Mouse (Mus musculus) embryonic facial prominence, embryonic 15.5 days (tissue): Measurements from ENCODE around the gene Suco. TPM values are rescaled to one million over a fixed set of nuclear protein-coding genes. Genes with fewer than 3 reads are reported as not detected.

ENCODE experiments used
- ATAC-seq: fragments of 200-750 bp; cut with Nextera tagmentation; 2 replicates; pipeline ENCODE4 v1.8.0; 2017; ENCODE audit warnings: low read depth, moderate TSS enrichment; ENCODE audit not compliant: insufficient number of reproducible peaks, low FRiP score, low TSS enrichment
- H3K27ac ChIP-seq: fragments of 300-500 bp; sonication (generic); replicated peaks from 2 replicates; pipeline ENCODE4 v1.5.1; 2015; ENCODE audit warnings: mild to moderate bottlenecking, inconsistent platforms
- H3K27me3 ChIP-seq: fragments of 300-500 bp; sonication (generic); 2 replicates; pipeline ENCODE4 v1.6.1; 2015; ENCODE audit warnings: inconsistent platforms
- H3K36me3 ChIP-seq: fragments of 300-500 bp; sonication (generic); 2 replicates; pipeline ENCODE4 v1.6.1; 2015; ENCODE audit warnings: mild to moderate bottlenecking, inconsistent platforms
- H3K4me1 ChIP-seq: fragments of 300-500 bp; sonication (generic); 2 replicates; pipeline ENCODE4 v1.6.1; 2015; ENCODE audit warnings: inconsistent platforms
- H3K4me2 ChIP-seq: fragments of 300-500 bp; sonication (generic); replicated peaks from 2 replicates; pipeline ENCODE4 v1.6.1; 2015; ENCODE audit warnings: mild to moderate bottlenecking, inconsistent platforms
- H3K4me3 ChIP-seq: fragments of 300-500 bp; sonication (generic); replicated peaks from 2 replicates; pipeline ENCODE4 v1.5.1; 2015; ENCODE audit warnings: mild to moderate bottlenecking, inconsistent platforms
- H3K9ac ChIP-seq: fragments of 300-500 bp; sonication (generic); 2 replicates; pipeline ENCODE4 v1.6.1; 2015; ENCODE audit warnings: inconsistent platforms
- H3K9me3 ChIP-seq: fragments of 300-500 bp; sonication (generic); replicated peaks from 2 replicates; pipeline ENCODE4 v1.6.1; 2016; ENCODE audit warnings: inconsistent platforms
- whole genome bisulfite sequencing: fragments of 180-500 bp; shearing (Covaris S2); methylation state at CpG from one replicate; pipeline ENCODE4 v1.1.7; 2015; 5-methylcytosine and 5-hydroxymethylcytosine counted together
- polyA plus RNA-seq: library from polyadenylated mRNA; unstranded; fragments of >200 nt; fragmentation: Nextera tagmentation; extraction: Ambion mirVana; gene quantifications from 2 replicates; pipeline ENCODE4 v1.2.1, GENCODE M21; 2015

Gene Suco
- polyA plus RNA-seq, 1 experiment from 2014 or later: 18.0 TPM

GRCm38 (mm10) chr1:161808980-161809379 is 67.5 kb downstream of the Suco start:
- no peaks in the 10 kb centered on the region for H3K27me3 ChIP-seq
- H3K27ac ChIP-seq: no peak overlapping the region
- H3K9me3 ChIP-seq: no peaks in the 10 kb centered on the region
- no peaks in the 10 kb centered on the region for H3K4me1 ChIP-seq
- no peak for ATAC-seq
- no peak overlapping the region for H3K9ac ChIP-seq
- 75% methylated on average over 6 of the region's 6 CpGs for WGBS
- no peak overlapping the region for H3K4me2 ChIP-seq
- no peaks in the 10 kb centered on the region for H3K36me3 ChIP-seq
- H3K4me3 ChIP-seq: no peak overlapping the region

DNA sequence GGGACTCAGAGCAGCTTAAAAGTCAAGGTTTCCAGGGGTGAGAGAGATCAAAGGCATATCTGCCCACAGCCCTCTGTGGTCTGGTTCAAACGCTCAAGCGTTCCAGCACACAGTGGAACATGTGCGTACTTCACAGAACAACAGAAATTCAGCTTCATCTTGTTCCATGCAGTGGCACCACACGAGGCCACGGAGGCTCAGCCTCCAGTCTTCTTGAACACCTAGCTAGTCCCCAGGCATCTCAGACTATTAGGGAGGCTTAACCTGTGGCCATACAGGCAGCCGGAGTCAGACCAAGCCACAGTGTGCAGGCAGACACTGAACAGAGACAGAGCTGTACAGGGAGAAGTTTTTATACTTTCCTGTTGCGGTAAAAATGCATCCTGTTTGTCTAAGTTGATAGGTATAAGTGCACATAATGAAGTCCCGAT is 71.9 kb downstream of the Suco start:
- Histone ChIP-seq H3K4me2 (no peak overlapping the region), H3K9me3 (no peaks in the 10 kb centered on the region), H3K36me3 (no peaks in the 10 kb centered on the region), H3K27ac (no peak overlapping the region), H3K4me3 (no peak overlapping the region), H3K4me1 (no peaks in the 10 kb centered on the region), H3K27me3 (no peaks in the 10 kb centered on the region), H3K9ac (no peak overlapping the region)
- ATAC-seq: no peak
- WGBS: 62% methylated on average over 8 of the region's 8 CpGs

DNA sequence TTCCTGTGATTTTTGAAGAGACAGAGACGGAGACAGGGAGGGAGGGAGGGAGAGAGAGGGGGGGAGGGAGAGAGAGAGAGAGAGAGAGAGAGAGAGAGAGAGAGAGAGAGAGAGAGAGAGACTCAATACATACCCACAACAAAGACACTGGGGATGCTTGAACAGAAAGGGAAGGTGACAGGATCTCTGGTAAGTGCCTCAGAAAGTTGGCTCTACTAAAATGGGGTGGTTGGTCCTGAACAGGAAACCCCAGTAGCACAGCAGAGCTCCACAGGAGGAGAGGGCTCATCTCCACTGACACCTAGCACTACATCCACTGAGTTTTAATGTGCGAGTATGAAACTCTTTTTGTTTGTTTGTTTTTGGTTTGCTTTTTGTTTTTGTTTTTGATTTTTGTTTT is 75.2 kb downstream of the Suco start:
- no peak overlapping the region for H3K4me2 ChIP-seq
- no peak overlapping the region for H3K4me3 ChIP-seq
- H3K9ac ChIP-seq: no peak overlapping the region
- no peak overlapping the region for H3K27ac ChIP-seq
- 87% methylated on average over 2 of the region's 2 CpGs for WGBS
- H3K36me3 ChIP-seq: no peaks in the 10 kb centered on the region
- ATAC-seq: no peak
- no peaks in the 10 kb centered on the region for H3K27me3 ChIP-seq
- H3K4me1 ChIP-seq: no peaks in the 10 kb centered on the region
- H3K9me3 ChIP-seq: no peaks in the 10 kb centered on the region

GRCm38 (mm10) chr1:161800256-161800655 is 76.2 kb downstream of the Suco start:
- no peak overlapping the region for H3K9ac ChIP-seq
- no peak for ATAC-seq
- no peaks in the 10 kb centered on the region for H3K36me3 ChIP-seq
- H3K4me1 ChIP-seq: no peaks in the 10 kb centered on the region
- no peak overlapping the region for H3K4me2 ChIP-seq
- H3K9me3 ChIP-seq: no peaks in the 10 kb centered on the region
- H3K4me3 ChIP-seq: no peak overlapping the region
- H3K27ac ChIP-seq: no peak overlapping the region
- no peaks in the 10 kb centered on the region for H3K27me3 ChIP-seq

- Histone ChIP-seq H3K9me3 (no peaks in the 10 kb centered on the region), H3K4me3 (no peak overlapping the region), H3K27ac (no peak overlapping the region), H3K4me2 (no peak overlapping the region), H3K9ac (no peak overlapping the region), H3K4me1 (no peaks in the 10 kb centered on the region), H3K27me3 (no peaks in the 10 kb centered on the region), H3K36me3 (no peaks in the 10 kb centered on the region)
- no peak for ATAC-seq
Observed at GRCm38 (mm10) chr1:161799791-161800190, 76.7 kb downstream of the Suco start.

- Histone ChIP-seq H3K9ac (no peak overlapping the region), H3K4me3 (no peak overlapping the region), H3K4me1 (no peaks in the 10 kb centered on the region), H3K36me3 (no peaks in the 10 kb centered on the region), H3K9me3 (no peaks in the 10 kb centered on the region), H3K27ac (no peak overlapping the region), H3K4me2 (no peak overlapping the region), H3K27me3 (no peaks in the 10 kb centered on the region)
- 88% methylated on average over 3 of the region's 3 CpGs for WGBS
- ATAC-seq: no peak
Observed at GRCm38 (mm10) chr1:161798866-161799265, 77.6 kb downstream of the Suco start.

GRCm38 (mm10) chr1:161794447-161795211 is 81.9 kb downstream of the Suco start:
- H3K4me1 ChIP-seq: no peaks in the 10 kb centered on the region
- ATAC-seq: no peak
- H3K4me3 ChIP-seq: no peak overlapping the region
- no peak overlapping the region for H3K9ac ChIP-seq
- H3K9me3 ChIP-seq: no peaks in the 10 kb centered on the region
- no peaks in the 10 kb centered on the region for H3K36me3 ChIP-seq
- no peak overlapping the region for H3K4me2 ChIP-seq
- H3K27ac ChIP-seq: no peak overlapping the region
- 83% methylated on average over 10 of the region's 10 CpGs for WGBS
- H3K27me3 ChIP-seq: no peaks in the 10 kb centered on the region

- Histone ChIP-seq H3K4me1 (no peaks in the 10 kb centered on the region), H3K4me3 (no peak overlapping the region), H3K9me3 (no peaks in the 10 kb centered on the region), H3K27me3 (no peaks in the 10 kb centered on the region), H3K27ac (no peak overlapping the region), H3K9ac (no peak overlapping the region), H3K36me3 (no peaks in the 10 kb centered on the region), H3K4me2 (no peak overlapping the region)
- 71% methylated on average over 3 of the region's 3 CpGs for WGBS
- ATAC-seq: no peak
Observed at GRCm38 (mm10) chr1:161793321-161793720, 83.2 kb downstream of the Suco start.

DNA sequence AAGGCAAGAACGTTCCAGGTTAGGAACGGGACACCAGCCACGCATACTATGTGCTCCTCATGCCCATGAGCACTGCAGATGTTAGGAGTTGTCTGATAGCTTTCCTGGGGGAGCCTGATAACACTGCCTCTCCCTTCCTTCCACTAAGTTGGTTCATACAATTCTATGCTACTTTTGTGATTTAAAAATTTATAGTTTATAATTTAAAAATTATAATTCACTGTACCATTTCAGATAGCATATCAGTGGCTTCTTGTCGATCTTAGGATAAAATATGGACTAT is 83.9 kb downstream of the Suco start:
- WGBS: 89% methylated on average over 4 of the region's 4 CpGs

DNA sequence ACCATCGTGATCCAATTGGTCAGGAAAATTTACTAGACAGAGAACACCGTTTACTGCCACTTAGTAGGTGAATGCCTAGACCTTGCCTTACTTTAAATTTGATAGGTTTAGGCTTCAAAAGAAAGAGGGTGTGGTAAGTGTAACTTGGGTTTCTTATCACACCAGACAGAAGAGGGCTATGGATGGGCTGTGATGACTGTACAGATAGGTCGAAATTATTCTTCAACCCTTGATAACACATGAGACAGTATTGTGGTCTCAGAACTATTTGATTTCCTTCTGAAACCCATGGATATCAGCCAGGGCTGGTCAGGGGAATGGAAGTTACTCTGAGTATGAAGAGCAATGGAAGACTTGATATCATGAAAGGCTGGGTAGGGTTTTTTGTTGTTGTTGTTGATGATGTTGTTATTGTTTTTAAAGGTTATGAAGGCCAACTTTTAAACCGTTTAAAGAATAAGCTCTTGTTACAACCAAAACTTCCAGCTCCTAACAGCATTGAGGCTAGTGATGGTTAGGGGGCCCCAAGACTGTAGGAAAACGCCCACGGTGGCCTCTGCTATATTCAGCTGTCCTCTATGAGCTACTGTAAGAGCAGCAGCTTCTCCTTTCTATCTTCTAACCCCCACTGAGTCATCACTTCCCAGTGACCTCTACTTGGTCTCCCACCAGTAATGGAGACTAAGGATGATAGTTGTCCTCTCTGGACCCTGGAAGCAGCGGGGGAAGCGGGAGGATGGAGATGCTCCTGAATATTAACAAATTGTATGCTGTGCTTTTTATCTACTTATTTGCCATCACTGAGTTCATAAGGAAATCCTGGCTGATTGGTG is 84.4 kb downstream of the Suco start:
- ATAC-seq: no peak
- H3K36me3 ChIP-seq: no peaks in the 10 kb centered on the region
- H3K27me3 ChIP-seq: no peaks in the 10 kb centered on the region
- no peaks in the 10 kb centered on the region for H3K4me1 ChIP-seq
- 88% methylated on average over 8 of the region's 8 CpGs for WGBS
- no peaks in the 10 kb centered on the region for H3K9me3 ChIP-seq
- no peak overlapping the region for H3K4me2 ChIP-seq
- H3K9ac ChIP-seq: no peak overlapping the region
- no peak overlapping the region for H3K27ac ChIP-seq
- H3K4me3 ChIP-seq: no peak overlapping the region

More for the DNA sequence above, 83.9 kb downstream of the Suco start:
- no peak overlapping the region for H3K4me2 ChIP-seq
- H3K27me3 ChIP-seq: no peaks in the 10 kb centered on the region
- H3K4me1 ChIP-seq: no peaks in the 10 kb centered on the region
- no peak overlapping the region for H3K4me3 ChIP-seq
- no peak overlapping the region for H3K9ac ChIP-seq
- H3K36me3 ChIP-seq: no peaks in the 10 kb centered on the region
- no peak overlapping the region for H3K27ac ChIP-seq
- ATAC-seq: no peak
- no peaks in the 10 kb centered on the region for H3K9me3 ChIP-seq

- Histone ChIP-seq H3K4me2 (no peak within 1 kb of the TSS), H3K27me3 (no peaks in the 10 kb centered on the region), H3K9me3 (no peaks in the 10 kb centered on the region), H3K36me3 (no peaks in the 10 kb centered on the region), H3K9ac (no peak within 1 kb of the TSS), H3K27ac (no peak within 1 kb of the TSS), H3K4me3 (no peak within 1 kb of the TSS), H3K4me1 (no peaks in the 10 kb centered on the region)
- 77% methylated on average over 9 of the region's 9 CpGs for WGBS
- ATAC-seq: no peak
Observed at GRCm38 (mm10) chr1:161788339-161788738, 88.1 kb downstream of the Suco start, which contains the start of gene Fasl. Gene Fasl, minus strand, starts transcription at chr1:161788495.

- no peak overlapping the region for H3K9ac ChIP-seq
- no peak overlapping the region for H3K4me3 ChIP-seq
- no peaks in the 10 kb centered on the region for H3K27me3 ChIP-seq
- 70% methylated on average over 2 of the region's 2 CpGs for WGBS
- ATAC-seq: no peak
- H3K27ac ChIP-seq: no peak overlapping the region
- H3K4me2 ChIP-seq: no peak overlapping the region
- H3K9me3 ChIP-seq: no peaks in the 10 kb centered on the region
- H3K4me1 ChIP-seq: no peaks in the 10 kb centered on the region
- H3K36me3 ChIP-seq: no peaks in the 10 kb centered on the region
Observed at GRCm38 (mm10) chr1:161782725-161783124, 93.8 kb downstream of the Suco start.
